Comparison of ENCODE assay signal across 9 mouse cellular contexts in the genomic region with DNA sequence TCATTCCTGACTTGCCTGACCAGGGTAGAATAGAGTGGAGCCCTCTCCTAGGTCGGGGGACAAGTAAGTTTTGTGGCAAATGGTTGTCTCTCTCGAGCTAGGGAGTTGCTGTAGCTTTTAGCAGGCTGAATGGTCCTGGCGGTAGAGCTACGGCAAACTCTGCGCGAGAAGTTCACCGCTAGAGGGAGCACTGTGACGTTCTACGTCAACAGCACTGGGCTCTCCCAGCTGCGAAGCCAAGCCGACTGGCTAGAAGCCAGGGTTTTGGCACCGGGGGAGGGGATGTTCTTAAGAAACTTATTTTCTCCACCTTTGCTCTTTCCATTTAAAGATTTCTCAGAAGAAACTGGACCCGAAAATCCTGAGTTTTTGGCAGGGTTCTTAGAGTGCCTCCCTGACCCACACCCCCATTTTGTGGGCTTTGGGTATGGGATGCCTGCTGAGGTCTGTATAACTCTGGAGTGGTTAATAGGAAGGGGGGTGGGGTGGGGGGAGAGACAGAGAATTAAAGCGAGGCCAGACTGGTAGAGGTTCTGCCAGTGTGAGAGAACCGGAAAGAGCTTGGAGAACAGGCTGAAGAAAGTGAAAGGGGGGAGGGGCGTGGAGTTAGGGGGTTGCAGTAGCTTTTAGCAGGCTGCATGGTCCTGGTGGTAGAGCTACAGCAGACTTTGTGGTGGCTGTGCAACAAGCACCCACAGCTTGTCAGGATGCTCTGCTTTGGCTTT. TPM values are rescaled to one million over a fixed set of nuclear protein-coding genes. Genes with fewer than 3 reads are reported as not detected.
A peak's percentile ranks its signal among the peaks of the same experiment; 100 is the strongest.
DNase-seq lines count a peak whose midpoint lies in the region; ATAC-seq and TF ChIP-seq lines count a peak whose summit lies in the region.
"Had no signal": no experiment of that assay in that cellular context is flagged by ENCODE, and none has a peak within 500 bp of the region (broad histone marks: within the 10 kb centered on the region; RNA-seq: fewer than 3 reads in every experiment).

No protein-coding gene starts in this region.

- intact Hi-C loops in gastrocnemius, adult 2 months (cut with DNase I): loop anchor here (5.0 kb wide), 1 partner anchor 268 kb away; no protein-coding TSS in a partner anchor

- no peak overlapping the region for H3K27ac ChIP-seq in gastrocnemius, adult 2 months
- H3K27ac ChIP-seq in hindbrain, embryonic 14.5 days: no peak overlapping the region
- H3K27ac ChIP-seq in lung, postnatal 0 days (ENCODE audit: low read length): no peak overlapping the region

- peak; percentile 81 for ATAC-seq in common myeloid progenitor, adult 5-6 weeks (replicated peaks; ENCODE audit: low read depth, poor library complexity, severe bottlenecking)
- peak; percentile 91 for ATAC-seq in hindbrain, embryonic 14.5 days (ENCODE audit: low FRiP score)
- peak; percentile 89 for ATAC-seq in lung, postnatal 0 days

- peak; percentile 86 for TF ChIP-seq CTCF in gastrocnemius, adult 2 months (IDR thresholded peaks at IDR 0.05)
- TF ChIP-seq CTCF in lung, postnatal 0 days (IDR thresholded peaks at IDR 0.05): peak; percentile 91

- peak overlapping the region; percentile 23 for H3K4me3 ChIP-seq in gastrocnemius, adult 2 months
- no peak overlapping the region for H3K4me3 ChIP-seq in hindbrain, embryonic 14.5 days (replicated peaks; ENCODE audit: low read length)
- H3K4me3 ChIP-seq in lung, postnatal 0 days (ENCODE audit: low read depth, low read length): no peak overlapping the region
- H3K4me3 ChIP-seq: myocyte had no signal

- H3K36me3 ChIP-seq in hindbrain, embryonic 14.5 days (replicated peaks; ENCODE audit: control insufficient read depth, insufficient read depth): no peaks in the 10 kb centered on the region
- H3K36me3 ChIP-seq in lung, postnatal 0 days (ENCODE audit: insufficient read depth, low read length): no peaks in the 10 kb centered on the region

- no peaks in the 10 kb centered on the region for H3K9me3 ChIP-seq in hindbrain, embryonic 14.5 days (ENCODE audit: control insufficient read depth, low read length)
- no peaks in the 10 kb centered on the region for H3K9me3 ChIP-seq in lung, postnatal 0 days (ENCODE audit: low read length)

- DNase-seq in adrenal gland, adult 18-20 months (ENCODE audit: low spot score in 2 of 2): peak; percentile 82 to 83
- peak; percentile 87 for DNase-seq in gastrocnemius, adult 2 months
- peak; percentile 98 for DNase-seq in hindbrain, embryonic 14.5 days (ENCODE audit: low spot score)
- DNase-seq in layer of hippocampus, postnatal 14 days (ENCODE audit: low spot score in 2 of 2): peak; percentile 91 to 94
- DNase-seq in lung, postnatal 0 days (ENCODE audit: low spot score): peak; percentile 91
- peak; percentile 89 for DNase-seq in right cerebral cortex, adult 18-20 months
- DNase-seq in urinary bladder, postnatal 36 days (ENCODE audit: low spot score in 2 of 2): peak; percentile 68 to 83

- TF ChIP-seq EP300 in lung, postnatal 0 days (IDR thresholded peaks at IDR 0.05): no peak

- H3K4me1 ChIP-seq in hindbrain, embryonic 14.5 days (replicated peaks; ENCODE audit: control insufficient read depth, insufficient read depth, low read length): peaks cover 13% of the 10 kb centered on the region; the same call in 1 of the 2 replicates
- H3K4me1 ChIP-seq in lung, postnatal 0 days (ENCODE audit: insufficient read depth, low read depth, low read length): 0 out of 2 replicates have a peak, but pooled peaks cover 2% of the 10 kb centered on the region

- peak overlapping the region; percentile 35 for H3K4me2 ChIP-seq in hindbrain, embryonic 14.5 days (replicated peaks)
- peak overlapping the region; percentile 39 for H3K4me2 ChIP-seq in lung, postnatal 0 days (replicated peaks; ENCODE audit: low read depth, low read length)

- H3K9ac ChIP-seq in hindbrain, embryonic 14.5 days: no peak overlapping the region
- no peak overlapping the region for H3K9ac ChIP-seq in lung, postnatal 0 days (replicated peaks; ENCODE audit: low read depth)

- WGBS in hindbrain, embryonic 14.5 days: 7% methylated on average over 16 of the region's 16 CpGs
- 6% methylated on average over 16 of the region's 16 CpGs for WGBS in lung, postnatal 0 days

- H3K27me3 ChIP-seq in hindbrain, embryonic 14.5 days (ENCODE audit: control insufficient read depth, insufficient read depth, low read length): no peaks in the 10 kb centered on the region
- no peaks in the 10 kb centered on the region for H3K27me3 ChIP-seq in lung, postnatal 0 days (replicated peaks; ENCODE audit: insufficient read depth, low read length)

RNA-seq across cellular contexts. Expression of a gene that starts 35.1 kb away (rescaled TPM):
- total RNA-seq in adrenal gland, adult 18-20 months (2021): 10 to 100 TPM in 1 of 2 experiments, 1 to 10 TPM in 1; 9.2 to 20.5 TPM
- not detected in 2 replicates for total RNA-seq in common myeloid progenitor, adult 5-6 weeks (2017)
- 1 to 10 TPM; 3.0 to 3.4 TPM for total RNA-seq in gastrocnemius, adult 2 months (2021)
- 8.7 and 9.2 TPM in 2 replicates for polyA plus RNA-seq in hindbrain, embryonic 14.5 days (2014; fragmentation: Nextera tagmentation; extraction: Ambion mirVana)
- total RNA-seq in layer of hippocampus, postnatal 14 days (2021): 10 to 100 TPM; 32.5 to 35.4 TPM
- 0.23 and 0.33 TPM in 2 replicates for polyA plus RNA-seq in lung, postnatal 0 days (2015; fragmentation: Nextera tagmentation; extraction: Ambion mirVana)
